In genomic region chr9:108795762-108796161, GRCm38 (mm10) we compare ENCODE assay signal across 8 mouse cellular contexts. TPM values are rescaled to one million over a fixed set of nuclear protein-coding genes. Genes with fewer than 3 reads are reported as not detected.
DNase-seq lines count a peak whose midpoint lies in the region; ATAC-seq and TF ChIP-seq lines count a peak whose summit lies in the region.

No protein-coding gene starts in this region.

- H3K9me3 ChIP-seq in ES-E14 (ENCODE audit: control insufficient read depth, insufficient read depth, low read depth, low read length): no peaks in the 10 kb centered on the region

- H3K27ac ChIP-seq in ES-E14 (ENCODE audit: insufficient read depth, low read depth, low read length, poor library complexity, severe bottlenecking): no peak overlapping the region
- H3K27ac ChIP-seq in embryonic fibroblast, embryonic 13.5 days (ENCODE audit: insufficient read depth, low read length): peak overlapping the region; percentile 86

- H3K9ac ChIP-seq in ES-E14 (ENCODE audit: insufficient read depth, low read depth, low read length, poor library complexity, severe bottlenecking): no peak overlapping the region

- in situ Hi-C loops in ES-E14 (cut with MboI; ENCODE audit: low sequenced_read_pairs in 2 of 2, unreplicated experiment in 2 of 2): no loop called here

- TF ChIP-seq CTCF in embryonic fibroblast, embryonic 13.5 days (IDR thresholded peaks at IDR 0.05; ENCODE audit: borderline replicate concordance, insufficient read depth, low read length): no peak

- peak; percentile 33 to 37 for DNase-seq in cerebellum, postnatal 10 days
- no peak for DNase-seq in cerebellum, adult 11 months
- DNase-seq in ES-E14 (ENCODE audit: low read depth, low spot score) (peak; percentile 31), liver (peak; percentile 93)
- DNase-seq in heart, postnatal 4 days: peak; percentile 36
- DNase-seq in neural tube, embryonic 10.5 days (ENCODE audit: extremely low spot score, low spot score): peak; percentile 25

- H3K4me1 ChIP-seq in ES-E14 (ENCODE audit: control insufficient read depth in 2 of 2, insufficient read depth in 2 of 2, low read length in 2 of 2, poor library complexity in 1 of 2): peaks cover 2 to 13% of the 10 kb centered on the region in 2 experiments; a peak in 2 of 4 replicates
- peaks cover 25% of the 10 kb centered on the region for H3K4me1 ChIP-seq in embryonic fibroblast, embryonic 13.5 days (ENCODE audit: control insufficient read depth, insufficient read depth, low read length)

- no peak; the same call in 1 of the 2 replicates for TF ChIP-seq POLR2A in embryonic fibroblast, embryonic 13.5 days (IDR thresholded peaks at IDR 0.05; ENCODE audit: low read depth, low read length)

- H3K36me3 ChIP-seq in ES-E14 (ENCODE audit: control insufficient read depth, insufficient read depth, low read length, poor library complexity, severe bottlenecking): peaks cover 13% of the 10 kb centered on the region

- no peak for ATAC-seq in inflammation-experienced regulatory T-cells, adult 6 months

- H3K4me3 ChIP-seq in ES-E14 (ENCODE audit: insufficient read depth in 1 of 2, low read depth in 1 of 2, low read length in 2 of 2, poor library complexity in 1 of 2, severe bottlenecking in 1 of 2): peak overlapping the region in 1 of 2 experiments; percentile 43; a peak in 2 of 4 replicates
- H3K4me3 ChIP-seq in embryonic fibroblast, embryonic 13.5 days (ENCODE audit: insufficient read depth, low read length): 0 out of 2 replicates have a peak overlapping the region, but pooled peaks have one; percentile 0

TF ChIP-seq in ES-E14, 5 proteins besides CTCF, POLR2A, EP300 and RAD21:
- no peak for TF ChIP-seq ZNF384 (IDR thresholded peaks at IDR 0.05; ENCODE audit: low read depth, low read length)
- TF ChIP-seq HCFC1 (IDR thresholded peaks at IDR 0.05; ENCODE audit: borderline replicate concordance, insufficient read depth, low read length): no peak
- no peak for TF ChIP-seq ZC3H11A (IDR thresholded peaks at IDR 0.05; ENCODE audit: borderline replicate concordance, low read depth, low read length)
- no peak for TF ChIP-seq MAFK (IDR thresholded peaks at IDR 0.05; ENCODE audit: insufficient read depth, low read depth, low read length)
- no peak for TF ChIP-seq CHD2 (IDR thresholded peaks at IDR 0.05; ENCODE audit: low read depth, low read length)
TF ChIP-seq in ES-E14: peak in this region for 0.

RNA-seq across cellular contexts. Expression of gene Ip6k2, which starts 12.2 kb away (rescaled TPM):
- total RNA-seq in ES-E14 (2012; rRNA removed): 23.0 and 24.4 TPM in 2 replicates
- polyA plus RNA-seq in embryonic fibroblast, embryonic 13.5 days (2011; ENCODE audit: insufficient read length, low read depth, missing spikeins): 83.0 and 93.8 TPM in 2 replicates
- total RNA-seq in heart, postnatal 4 days (2021): 10 to 100 TPM; 43.7 to 48.5 TPM
- 10 to 100 TPM; 10.9 to 24.0 (median 19.8) TPM for polyA plus RNA-seq in inflammation-experienced regulatory T-cells, adult 6 months (2017; shearing (Covaris generic))

RNA-seq across cellular contexts. Expression of gene Nckipsd, which starts 12.4 kb away (rescaled TPM):
- 17.4 and 20.2 TPM in 2 replicates for total RNA-seq in ES-E14 (2012; rRNA removed)
- 7.6 and 8.7 TPM in 2 replicates for polyA plus RNA-seq in embryonic fibroblast, embryonic 13.5 days (2011; ENCODE audit: insufficient read length, low read depth, missing spikeins)
- total RNA-seq in heart, postnatal 4 days (2021): 1 to 10 TPM; 8.1 to 8.2 TPM
- 1 to 10 TPM; 6.0 to 7.1 (median 6.8) TPM for polyA plus RNA-seq in inflammation-experienced regulatory T-cells, adult 6 months (2017; shearing (Covaris generic))

RNA-seq across cellular contexts. Expression of gene Celsr3, which starts 30.4 kb away (rescaled TPM):
- 4.3 and 14.6 TPM in 2 replicates for total RNA-seq in ES-E14 (2012; rRNA removed)
- 0.23 and 0.42 TPM in 2 replicates for polyA plus RNA-seq in embryonic fibroblast, embryonic 13.5 days (2011; ENCODE audit: insufficient read length, low read depth, missing spikeins)
- under 1 TPM; 0.07 TPM for total RNA-seq in heart, postnatal 4 days (2021)
- polyA plus RNA-seq in inflammation-experienced regulatory T-cells, adult 6 months (2017; shearing (Covaris generic)): not detected

RNA-seq across cellular contexts. Expression of gene Slc26a6, which starts 57.3 kb away (rescaled TPM):
- total RNA-seq in ES-E14 (2012; rRNA removed): 15.1 and 19.8 TPM in 2 replicates
- 9.7 and 10.1 TPM in 2 replicates for polyA plus RNA-seq in embryonic fibroblast, embryonic 13.5 days (2011; ENCODE audit: insufficient read length, low read depth, missing spikeins)
- total RNA-seq in heart, postnatal 4 days (2021): 10 to 100 TPM in 1 of 2 experiments, 1 to 10 TPM in 1; 8.4 to 10.1 TPM
- 10 to 100 TPM in 1 of 3 experiments, 1 to 10 TPM in 2; 7.3 to 12.6 (median 8.2) TPM for polyA plus RNA-seq in inflammation-experienced regulatory T-cells, adult 6 months (2017; shearing (Covaris generic))
